Mouse (Mus musculus): Measurements from ENCODE around the gene Ly75. TPM values are rescaled to one million over a fixed set of nuclear protein-coding genes. Genes with fewer than 3 reads are reported as not detected.

The Ly75 gene
- total RNA-seq, 2 experiments from 2014 or later = 0.09 to 0.25 TPM

Other genes with a start within 250 kb of the Ly75 start
- 10 to 100 TPM; 35.1 to 51.4 TPM for gene Baz2b, start 173.5 kb downstream of the Ly75 start, total RNA-seq (2021)
- 10 to 100 TPM; 32.1 to 40.5 TPM for gene March7, start 173.4 kb downstream of the Ly75 start, total RNA-seq (2021)
- 10 to 100 TPM; 15.1 to 18.5 TPM for gene Cd302, start 98.8 kb downstream of the Ly75 start, total RNA-seq (2021)
- 1 to 10 TPM; 1.7 to 2.1 TPM for gene Pla2r1, start 170.0 kb upstream of the Ly75 start, total RNA-seq (2021)

All from gastrocnemius, postnatal 10 days (tissue).